Mouse (Mus musculus) forebrain, embryonic 13.5 days (tissue): ENCODE data around the gene Dock3. TPM values are rescaled to one million over a fixed set of nuclear protein-coding genes. Genes with fewer than 3 reads are reported as not detected.

Experiments used
- ATAC-seq: fragments of 200-750 bp; cut with Nextera tagmentation; 2 replicates; pipeline ENCODE4 v1.8.0; 2017
- H3K27ac ChIP-seq: fragments of 300-500 bp; sonication (generic); 2 replicates; pipeline ENCODE4 v1.5.1; 2015; ENCODE audit warnings: inconsistent platforms, mild to moderate bottlenecking, moderate library complexity
- H3K27me3 ChIP-seq: fragments of 300-500 bp; sonication (generic); 2 replicates; pipeline ENCODE4 v1.6.1; 2015; ENCODE audit warnings: mild to moderate bottlenecking, inconsistent platforms
- H3K36me3 ChIP-seq: fragments of 300-500 bp; sonication (generic); 2 replicates; pipeline ENCODE4 v1.6.1; 2015; ENCODE audit warnings: mild to moderate bottlenecking, inconsistent platforms; ENCODE audit not compliant: poor library complexity, severe bottlenecking
- H3K4me1 ChIP-seq: fragments of 300-500 bp; sonication (generic); 2 replicates; pipeline ENCODE4 v1.6.1; 2015; ENCODE audit warnings: inconsistent platforms
- H3K4me2 ChIP-seq: fragments of 300-500 bp; sonication (generic); 2 replicates; pipeline ENCODE4 v1.6.1; 2015; ENCODE audit warnings: inconsistent platforms, mild to moderate bottlenecking, moderate library complexity
- H3K4me3 ChIP-seq: fragments of 300-500 bp; sonication (generic); 2 replicates; pipeline ENCODE4 v1.5.1; 2015; ENCODE audit warnings: mild to moderate bottlenecking, inconsistent platforms
- H3K9ac ChIP-seq: fragments of 300-500 bp; sonication (generic); 2 replicates; pipeline ENCODE4 v1.6.1; 2015; ENCODE audit warnings: mild to moderate bottlenecking, inconsistent platforms
- H3K9me3 ChIP-seq: fragments of 300-500 bp; sonication (generic); replicated peaks from 2 replicates; pipeline ENCODE4 v1.6.1; 2016; ENCODE audit warnings: inconsistent platforms
- WGBS: fragments of 180-500 bp; shearing (Covaris S2); methylation state at CpG from one replicate; pipeline ENCODE4 v1.1.7; 2015; 5-methylcytosine and 5-hydroxymethylcytosine counted together
- polyA plus RNA-seq: library from polyadenylated mRNA; unstranded; fragments of >200 nt; fragmentation: Nextera tagmentation; extraction: Ambion mirVana; gene quantifications from 2 replicates; pipeline ENCODE4 v1.2.1, GENCODE M21; 2015

Dock3 gene
- polyA plus RNA-seq, result 14.4 and 16.1 TPM in 2 replicates

DNA sequence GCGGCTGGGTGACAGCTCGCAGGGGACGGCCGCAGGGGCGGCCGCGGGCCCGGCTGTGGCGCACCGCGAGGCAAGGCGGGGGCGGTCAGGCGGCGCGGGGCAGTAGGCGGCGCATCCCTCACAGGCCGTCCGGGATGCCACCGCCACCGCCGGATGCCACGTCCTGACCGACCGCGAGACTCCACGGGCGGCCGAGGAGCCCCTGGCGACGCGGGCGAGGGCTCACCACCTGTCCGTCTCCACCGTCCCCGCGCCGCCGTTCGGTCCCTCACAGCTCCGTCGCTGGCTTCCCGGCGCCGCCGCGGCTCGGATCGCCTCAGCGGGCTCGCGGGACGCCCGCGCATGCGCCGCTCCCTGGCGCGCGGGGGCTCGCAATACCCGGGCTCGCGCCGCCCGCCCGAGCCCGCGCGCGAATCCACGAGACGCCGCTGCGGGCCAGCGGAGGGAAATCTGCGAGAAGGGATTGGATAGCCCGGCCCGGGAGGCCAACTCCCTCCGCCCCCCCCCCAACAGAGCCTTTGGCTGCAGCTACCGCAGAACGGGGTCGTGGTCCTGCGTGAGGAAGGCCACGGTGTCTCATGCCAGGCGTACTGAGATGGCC is at the start of gene Dock3:
Gene Dock3 (minus strand): TSS at position 371 of the 601 bp plus-strand sequence.
- ATAC-seq, result peak; percentile 94
- H3K9me3 ChIP-seq, result no peaks in the 10 kb centered on the region
- 0% methylated on average over 79 of the region's 87 CpGs for WGBS
- H3K27ac ChIP-seq, result peak within 1 kb of the TSS; percentile 88
- H3K4me2 ChIP-seq, result peak within 1 kb of the TSS; percentile 80
- H3K36me3 ChIP-seq, result no peaks in the 10 kb centered on the region
- H3K27me3 ChIP-seq, result peaks cover 40% of the 10 kb centered on the region
- H3K4me1 ChIP-seq, result peaks cover 7% of the 10 kb centered on the region
- peak within 1 kb of the TSS; percentile 92 for H3K4me3 ChIP-seq
- H3K9ac ChIP-seq, result peak within 1 kb of the TSS; percentile 91

DNA sequence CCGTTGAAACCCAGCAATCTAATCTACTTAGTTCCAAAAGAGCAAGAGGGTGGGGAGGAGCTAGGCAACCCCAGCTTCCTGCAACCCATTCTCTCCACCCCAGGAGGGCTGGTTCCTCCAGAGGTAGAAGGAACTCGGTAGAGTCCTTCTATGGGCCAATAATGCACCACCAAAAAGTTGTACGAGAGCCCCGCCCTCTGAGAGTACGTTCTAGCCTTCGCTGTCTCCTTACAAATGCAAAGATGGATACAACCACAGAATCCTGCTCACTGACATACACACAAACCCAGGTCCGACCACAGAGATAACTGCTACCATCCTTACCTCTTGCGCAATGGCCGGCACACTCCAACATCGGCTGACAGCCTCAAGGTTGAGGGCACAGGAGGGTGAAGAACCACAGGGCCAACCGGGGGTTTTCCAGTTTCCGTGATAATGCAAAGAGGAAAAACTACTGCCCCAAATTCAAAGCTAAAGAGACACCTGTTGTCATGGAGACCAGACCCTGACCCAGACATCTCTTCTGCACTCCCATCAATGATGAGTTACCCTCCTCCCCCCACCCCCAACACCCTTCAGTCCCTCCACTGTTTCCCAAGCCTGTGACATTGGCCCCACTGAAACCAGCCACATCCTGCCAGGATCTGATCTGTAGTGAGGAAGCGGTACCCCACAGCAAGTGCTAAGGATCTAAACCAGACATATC is 48.8 kb upstream of the Dock3 start:
- Histone ChIP-seq H3K4me2 (no peak overlapping the region), H3K36me3 (no peaks in the 10 kb centered on the region), H3K9me3 (no peaks in the 10 kb centered on the region), H3K4me1 (peaks cover 18% of the 10 kb centered on the region), H3K27me3 (no peaks in the 10 kb centered on the region), H3K27ac (no peak overlapping the region), H3K9ac (no peak overlapping the region), H3K4me3 (no peak overlapping the region)
- ATAC-seq, result no peak
- WGBS, result 50% methylated on average over 13 of the region's 13 CpGs

DNA sequence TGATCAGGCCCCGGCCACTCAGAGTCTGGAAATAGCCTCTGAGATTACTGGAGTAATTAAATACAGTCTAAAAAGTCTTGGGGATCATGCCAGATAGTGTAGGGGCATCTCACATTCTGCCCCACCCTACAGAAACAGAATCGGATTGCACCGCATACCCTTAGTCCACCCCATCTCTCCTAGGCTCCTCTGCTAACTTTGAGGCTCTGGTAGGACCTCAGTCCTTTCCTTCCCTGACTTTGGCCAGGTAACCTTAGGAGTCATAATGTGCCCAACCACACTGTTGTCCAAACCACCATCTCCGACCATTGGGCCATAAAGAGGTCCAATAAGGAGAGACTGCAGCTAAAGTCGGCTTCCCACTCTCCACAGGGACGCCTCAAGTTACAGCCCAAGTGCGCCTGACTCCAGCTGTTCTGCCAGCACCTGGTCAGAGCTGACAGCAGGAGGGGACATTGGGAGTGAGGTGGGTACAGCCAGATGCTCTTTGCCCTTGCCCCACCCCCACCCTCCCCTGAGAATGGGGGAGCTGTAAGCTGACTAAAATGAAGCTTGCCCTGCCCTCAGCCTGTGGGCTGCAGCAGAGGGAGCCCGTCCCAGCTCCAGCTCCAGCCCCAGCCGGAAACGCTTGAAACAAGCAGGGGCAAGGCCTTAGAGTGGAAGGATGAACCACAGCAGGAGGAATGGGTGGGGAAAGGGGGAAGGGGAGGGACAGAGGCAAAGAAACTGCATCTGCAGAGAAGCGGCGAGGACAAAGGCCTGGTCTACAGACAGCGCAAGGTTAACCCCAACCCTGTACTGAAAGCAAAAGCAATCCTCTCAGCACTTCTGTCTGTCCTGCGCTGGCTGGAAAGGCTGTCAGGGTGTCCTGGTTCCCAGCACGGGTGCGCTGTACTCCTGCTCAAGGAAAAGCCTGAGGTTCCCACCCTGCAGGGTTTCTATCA is 47.9 kb upstream of the Dock3 start:
- no peaks in the 10 kb centered on the region for H3K9me3 ChIP-seq
- H3K27me3 ChIP-seq, result no peaks in the 10 kb centered on the region
- no peak overlapping the region for H3K4me3 ChIP-seq
- no peak for ATAC-seq
- H3K36me3 ChIP-seq, result no peaks in the 10 kb centered on the region
- H3K4me2 ChIP-seq, result no peak overlapping the region
- no peak overlapping the region for H3K27ac ChIP-seq
- WGBS, result 27% methylated on average over 16 of the region's 16 CpGs
- peaks cover 18% of the 10 kb centered on the region for H3K4me1 ChIP-seq
- no peak overlapping the region for H3K9ac ChIP-seq

DNA sequence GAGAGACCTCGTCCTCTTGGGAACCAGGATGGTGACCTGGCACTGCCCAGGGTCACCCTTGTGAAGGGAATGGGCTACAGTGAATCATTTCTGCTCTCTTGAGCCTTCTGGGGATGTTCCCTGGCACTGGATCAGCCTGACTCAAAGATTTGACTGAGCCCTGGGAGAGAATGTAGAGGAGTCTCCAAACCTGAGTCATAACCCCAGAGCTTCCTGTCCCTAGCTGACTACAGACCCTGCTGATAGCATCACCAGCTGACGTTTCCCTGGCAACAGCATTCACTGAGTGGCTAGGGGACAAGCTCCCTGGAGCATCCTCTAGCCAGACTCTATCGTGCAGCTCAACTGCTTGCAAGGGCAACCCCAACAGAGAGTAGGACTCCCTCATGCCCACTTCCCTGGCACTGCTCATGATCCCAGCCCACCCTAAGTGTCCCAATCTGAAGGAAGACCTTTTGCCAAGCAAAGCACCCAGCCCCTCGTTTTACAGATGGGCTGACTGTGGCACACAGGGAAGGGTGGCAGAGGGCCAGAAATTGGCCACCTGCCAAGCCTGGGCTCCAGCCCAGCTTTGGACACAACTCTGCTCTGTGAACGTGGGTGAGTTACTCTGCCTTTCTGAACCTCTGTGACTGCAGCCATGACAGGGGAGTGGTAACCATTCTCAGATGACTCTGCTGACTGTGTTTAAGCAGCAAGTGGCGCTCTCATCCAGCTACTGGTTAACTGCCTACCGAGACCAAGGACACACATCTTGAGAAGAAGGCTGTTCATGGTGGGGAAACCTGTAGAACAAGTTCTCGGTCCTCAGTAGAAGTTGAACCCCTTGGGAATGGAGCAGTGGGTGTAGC is 47.0 kb upstream of the Dock3 start:
- H3K9me3 ChIP-seq, result no peaks in the 10 kb centered on the region
- peak; percentile 30; the same call in 1 of the 2 replicates for ATAC-seq
- H3K4me1 ChIP-seq, result peaks cover 18% of the 10 kb centered on the region
- WGBS, result 52% methylated on average over 8 of the region's 8 CpGs
- no peaks in the 10 kb centered on the region for H3K36me3 ChIP-seq
- no peak overlapping the region for H3K4me2 ChIP-seq
- H3K9ac ChIP-seq, result no peak overlapping the region
- H3K27me3 ChIP-seq, result no peaks in the 10 kb centered on the region
- H3K27ac ChIP-seq, result no peak overlapping the region
- no peak overlapping the region for H3K4me3 ChIP-seq

DNA sequence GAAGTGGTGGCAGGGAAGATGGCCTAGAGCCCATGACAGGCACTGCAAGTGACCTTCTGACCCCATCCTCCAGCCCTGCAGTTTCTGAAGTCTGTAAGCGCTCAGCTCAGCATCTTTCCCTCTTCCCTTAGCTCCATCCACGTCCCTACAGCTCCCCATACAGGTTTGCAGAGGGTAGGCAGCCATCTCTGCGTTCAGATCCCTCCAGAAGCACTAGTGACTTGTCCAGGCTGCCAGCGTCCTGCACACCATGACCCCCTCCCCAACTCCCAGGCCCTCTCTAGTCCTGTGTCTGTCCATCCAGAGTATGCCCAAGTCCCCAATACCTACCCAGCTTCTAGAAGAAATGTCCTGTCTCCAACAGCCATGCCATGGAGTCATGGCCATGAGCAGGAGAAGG is 46.4 kb upstream of the Dock3 start:
- Histone ChIP-seq H3K36me3 (no peaks in the 10 kb centered on the region), H3K9ac (no peak overlapping the region), H3K4me1 (peaks cover 18% of the 10 kb centered on the region), H3K4me3 (no peak overlapping the region), H3K9me3 (no peaks in the 10 kb centered on the region), H3K27ac (no peak overlapping the region), H3K4me2 (no peak overlapping the region), H3K27me3 (no peaks in the 10 kb centered on the region)
- no peak for ATAC-seq
- whole genome bisulfite sequencing, result 46% methylated on average over 4 of the region's 4 CpGs

DNA sequence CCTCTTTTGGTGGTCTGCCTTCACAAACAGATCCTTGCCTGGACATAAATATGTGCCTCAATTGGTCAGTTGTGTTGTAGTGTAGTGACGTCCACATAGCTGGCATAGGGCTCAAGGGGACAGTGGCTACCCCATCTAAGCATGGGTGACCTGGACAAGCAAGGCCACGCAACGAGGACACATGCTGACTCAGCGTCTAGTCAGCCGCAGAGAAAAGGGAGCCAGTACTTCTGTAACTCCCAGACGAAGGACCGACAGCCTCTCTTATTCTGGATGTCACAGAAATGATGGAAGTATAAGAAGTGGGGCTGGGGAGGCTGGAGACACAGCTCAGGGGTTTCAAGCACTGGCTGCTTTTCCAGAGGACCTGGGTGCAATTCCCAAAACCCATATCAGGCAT is 45.9 kb upstream of the Dock3 start:
- no peak overlapping the region for H3K9ac ChIP-seq
- H3K36me3 ChIP-seq, result no peaks in the 10 kb centered on the region
- ATAC-seq, result no peak
- no peaks in the 10 kb centered on the region for H3K9me3 ChIP-seq
- no peak overlapping the region for H3K4me3 ChIP-seq
- 84% methylated on average over 7 of the region's 7 CpGs for WGBS
- H3K27ac ChIP-seq, result no peak overlapping the region
- H3K4me1 ChIP-seq, result peaks cover 18% of the 10 kb centered on the region
- no peaks in the 10 kb centered on the region for H3K27me3 ChIP-seq
- no peak overlapping the region for H3K4me2 ChIP-seq

DNA sequence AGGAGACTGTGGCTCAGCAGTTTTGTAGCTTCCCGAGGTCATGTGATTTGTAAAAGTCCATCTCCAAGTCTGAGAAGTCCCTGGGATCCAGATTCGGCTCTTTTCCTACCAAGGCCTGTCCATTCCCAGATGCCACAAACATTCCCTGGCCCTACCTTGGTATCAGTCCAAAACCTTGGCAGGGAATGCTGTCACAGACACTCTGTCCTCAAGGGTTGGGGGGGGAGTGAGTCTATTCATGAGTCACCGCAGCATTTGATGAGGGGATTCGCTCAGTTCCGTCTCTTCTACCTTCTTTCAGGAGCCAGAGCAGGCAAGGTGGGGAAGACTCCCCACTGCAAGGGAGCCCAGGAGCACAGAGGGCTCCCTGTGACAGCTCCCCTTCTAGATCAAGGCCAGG is 44.0 kb upstream of the Dock3 start:
- ATAC-seq, result no peak
- 83% methylated on average over 5 of the region's 5 CpGs for WGBS
- no peaks in the 10 kb centered on the region for H3K27me3 ChIP-seq
- peaks cover 18% of the 10 kb centered on the region for H3K4me1 ChIP-seq
- no peak overlapping the region for H3K27ac ChIP-seq
- H3K4me2 ChIP-seq, result no peak overlapping the region
- H3K9me3 ChIP-seq, result no peaks in the 10 kb centered on the region
- no peak overlapping the region for H3K4me3 ChIP-seq
- H3K36me3 ChIP-seq, result no peaks in the 10 kb centered on the region
- no peak overlapping the region for H3K9ac ChIP-seq

DNA sequence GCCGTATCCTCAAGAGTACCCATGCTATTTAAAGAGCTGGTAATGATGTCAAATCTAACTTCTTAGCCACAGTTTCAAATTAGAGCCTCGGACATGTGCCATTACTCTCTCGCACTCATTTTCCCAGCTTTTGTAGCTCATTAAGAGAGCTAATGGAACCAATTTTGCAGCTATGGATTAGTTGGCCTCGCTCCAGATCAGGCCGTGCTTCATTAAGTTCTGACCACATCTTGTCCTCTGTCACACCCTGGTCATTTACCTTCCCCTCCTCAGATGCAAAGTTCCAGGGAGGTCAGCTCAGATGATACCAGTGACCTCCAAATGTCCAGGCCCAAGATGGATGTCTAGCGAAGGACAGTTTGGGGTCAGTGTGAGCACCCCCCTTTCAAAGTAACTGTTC is 43.0 kb upstream of the Dock3 start:
- H3K4me2 ChIP-seq, result no peak overlapping the region
- H3K4me3 ChIP-seq, result no peak overlapping the region
- no peak overlapping the region for H3K27ac ChIP-seq
- H3K9me3 ChIP-seq, result no peaks in the 10 kb centered on the region
- H3K27me3 ChIP-seq, result no peaks in the 10 kb centered on the region
- WGBS, result 54% methylated on average over 6 of the region's 6 CpGs
- H3K36me3 ChIP-seq, result no peaks in the 10 kb centered on the region
- no peak for ATAC-seq
- H3K4me1 ChIP-seq, result peaks cover 12% of the 10 kb centered on the region
- no peak overlapping the region for H3K9ac ChIP-seq

DNA sequence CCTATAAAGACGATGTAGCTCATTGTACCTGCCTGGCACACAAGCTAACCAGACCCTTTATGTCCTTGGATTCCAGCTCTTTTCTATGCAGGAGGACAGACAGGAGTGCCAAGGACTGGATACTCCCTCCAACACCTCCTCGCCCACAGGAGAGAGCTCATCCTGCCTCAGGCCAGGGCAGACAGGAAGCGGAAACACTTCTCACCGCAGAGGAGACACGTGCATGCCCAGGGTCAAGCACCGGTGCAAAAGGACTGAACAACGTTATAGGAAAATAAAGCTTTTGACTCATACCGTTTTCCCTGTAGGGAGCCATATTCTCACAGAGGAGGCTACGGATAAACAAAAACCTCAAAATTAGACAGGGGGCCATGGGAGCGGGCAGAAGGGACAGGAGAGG is 41.5 kb upstream of the Dock3 start:
- H3K36me3 ChIP-seq, result no peaks in the 10 kb centered on the region
- no peaks in the 10 kb centered on the region for H3K9me3 ChIP-seq
- H3K4me3 ChIP-seq, result no peak overlapping the region
- H3K27ac ChIP-seq, result no peak overlapping the region
- H3K9ac ChIP-seq, result no peak overlapping the region
- 79% methylated on average over 10 of the region's 10 CpGs for WGBS
- no peak for ATAC-seq
- H3K27me3 ChIP-seq, result no peaks in the 10 kb centered on the region
- no peak overlapping the region for H3K4me2 ChIP-seq
- H3K4me1 ChIP-seq, result no peaks in the 10 kb centered on the region; the same call in 1 of the 2 replicates

DNA sequence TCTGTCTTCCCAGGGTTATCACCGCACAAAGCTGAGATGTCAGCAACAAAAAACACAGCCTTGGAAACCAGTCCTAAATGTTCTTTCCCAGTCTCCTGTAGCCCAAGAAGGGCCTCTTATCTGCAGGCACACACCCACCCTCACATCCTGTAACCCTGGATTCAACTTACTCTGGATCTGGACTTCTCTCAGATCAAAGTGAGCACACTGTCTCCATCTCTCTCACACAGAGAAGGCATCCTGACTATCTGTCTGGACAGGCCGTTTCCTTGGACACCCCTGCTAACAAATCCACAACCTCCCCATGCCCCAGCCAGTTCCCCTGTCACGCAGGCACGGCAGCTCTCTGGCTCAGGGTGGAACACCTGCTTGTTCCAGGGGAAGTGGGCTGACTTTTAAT is 40.6 kb upstream of the Dock3 start:
- H3K4me1 ChIP-seq, result no peaks in the 10 kb centered on the region; the same call in 1 of the 2 replicates
- ATAC-seq, result no peak
- no peak overlapping the region for H3K9ac ChIP-seq
- H3K4me3 ChIP-seq, result no peak overlapping the region
- WGBS, result 80% methylated on average over 4 of the region's 4 CpGs
- H3K9me3 ChIP-seq, result no peaks in the 10 kb centered on the region
- H3K4me2 ChIP-seq, result no peak overlapping the region
- no peaks in the 10 kb centered on the region for H3K36me3 ChIP-seq
- no peak overlapping the region for H3K27ac ChIP-seq
- H3K27me3 ChIP-seq, result no peaks in the 10 kb centered on the region

DNA sequence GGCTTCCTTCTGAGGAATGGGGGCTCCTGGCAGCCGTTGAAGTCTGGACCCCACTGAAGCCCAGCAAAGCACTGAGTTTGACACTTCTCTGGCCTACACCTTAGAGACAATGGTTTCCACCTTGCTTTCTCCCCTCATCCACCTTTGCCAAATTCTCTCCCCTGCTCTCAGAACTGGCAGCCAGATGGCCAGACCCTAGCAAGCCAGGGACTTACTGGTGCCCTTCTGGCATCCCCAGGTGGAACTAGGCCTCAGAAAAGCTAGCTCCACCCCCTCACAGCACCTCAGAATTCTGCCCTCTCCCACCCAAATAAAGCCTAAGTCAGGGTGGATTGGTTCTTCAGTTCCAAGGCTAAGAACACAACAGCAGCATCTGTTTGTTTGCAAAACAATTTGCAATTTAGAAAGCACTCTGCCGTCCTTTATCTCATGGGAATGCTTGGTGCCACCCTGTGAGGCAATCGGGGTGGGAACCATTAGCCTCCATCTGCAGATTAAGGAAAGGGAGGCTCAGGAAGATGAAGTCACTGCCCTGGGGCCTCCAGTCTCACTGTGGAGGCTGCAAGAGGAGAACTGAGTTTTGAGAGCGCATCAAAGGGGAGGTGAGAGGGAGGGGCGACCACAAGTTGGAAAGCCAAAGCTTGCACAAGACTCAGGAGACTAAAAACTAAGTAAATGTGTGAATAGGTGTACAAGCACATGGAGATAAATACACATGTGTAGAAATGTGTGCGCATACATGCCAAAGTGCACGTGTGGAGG is 39.6 kb upstream of the Dock3 start:
- Histone ChIP-seq H3K4me3 (no peak overlapping the region), H3K4me2 (no peak overlapping the region), H3K27ac (no peak overlapping the region), H3K9me3 (no peaks in the 10 kb centered on the region), H3K27me3 (no peaks in the 10 kb centered on the region), H3K9ac (no peak overlapping the region), H3K4me1 (no peaks in the 10 kb centered on the region; the same call in 1 of the 2 replicates), H3K36me3 (no peaks in the 10 kb centered on the region)
- 79% methylated on average over 7 of the region's 7 CpGs for WGBS
- no peak for ATAC-seq
